Mouse (Mus musculus): ENCODE data around the gene Begain. TPM values are rescaled to one million over a fixed set of nuclear protein-coding genes. Genes with fewer than 3 reads are reported as not detected.

Gene Begain
- polyA plus RNA-seq (2014; fragmentation: Nextera tagmentation; extraction: Ambion mirVana) = 38.1 and 44.4 TPM in 2 replicates

DNA sequence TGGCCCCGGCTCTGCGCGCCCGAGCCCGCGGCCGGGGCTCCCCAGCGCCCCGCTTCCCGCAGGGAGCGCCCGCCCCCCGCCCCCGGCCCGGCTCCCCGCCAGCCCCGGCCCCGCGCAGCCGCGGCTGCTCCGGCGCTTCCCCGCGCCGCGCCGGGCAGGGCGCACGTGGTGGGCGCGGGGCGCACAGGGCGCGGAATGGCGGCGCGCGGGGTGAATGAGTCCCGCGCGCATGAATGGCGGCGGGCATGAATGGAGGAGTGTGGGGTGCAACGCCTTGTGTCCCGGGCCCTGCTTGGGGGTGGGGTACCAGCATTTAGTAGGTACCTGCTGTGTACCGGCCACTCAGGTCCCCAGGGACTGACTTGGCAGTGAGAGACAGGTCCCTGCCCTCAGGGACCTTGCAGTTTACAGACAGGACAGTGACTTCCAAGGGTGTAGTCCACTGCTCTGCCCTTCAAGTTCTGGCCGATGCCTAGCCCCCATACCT, at the start of gene Begain:
Gene Begain (minus strand): TSS at position 51 of the 487 bp plus-strand sequence.
- ATAC-seq (ENCODE audit: low FRiP score) = peak; percentile 69
- no peaks in the 10 kb centered on the region for H3K9me3 ChIP-seq (ENCODE audit: control insufficient read depth, low read length)
- peak; percentile 43 for DNase-seq (ENCODE audit: low spot score)

DNA sequence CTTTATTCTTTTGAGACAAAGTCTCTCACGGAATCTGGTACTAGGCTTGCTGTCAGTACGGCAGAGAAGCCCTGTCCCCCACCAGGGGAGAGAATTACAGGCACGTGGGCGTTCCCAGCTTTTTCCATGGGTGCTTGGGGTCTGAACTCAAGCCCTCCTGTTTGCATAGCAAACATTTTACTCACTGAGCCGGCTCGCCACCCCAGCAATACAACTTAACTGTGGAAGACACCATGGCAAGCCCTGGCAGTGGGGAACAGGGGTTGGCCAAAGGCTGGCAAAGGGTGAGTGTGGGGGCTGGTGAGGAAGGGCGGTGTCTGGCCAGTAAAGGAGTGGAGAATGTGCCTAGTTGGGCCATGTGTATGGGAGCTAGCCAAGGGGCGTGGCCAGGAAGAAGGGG, 47.7 kb upstream of the Begain start:
- Histone ChIP-seq H3K36me3 (replicated peaks; ENCODE audit: control insufficient read depth, insufficient read depth) (no peaks in the 10 kb centered on the region), H3K4me3 (replicated peaks; ENCODE audit: low read length) (no peak overlapping the region), H3K9ac (no peak overlapping the region), H3K4me1 (replicated peaks; ENCODE audit: control insufficient read depth, insufficient read depth, low read length) (peaks cover 13% of the 10 kb centered on the region; the same call in 1 of the 2 replicates), H3K9me3 (ENCODE audit: control insufficient read depth, low read length) (no peaks in the 10 kb centered on the region), H3K4me2 (replicated peaks) (no peak overlapping the region), H3K27ac (no peak overlapping the region), H3K27me3 (ENCODE audit: control insufficient read depth, insufficient read depth, low read length) (no peaks in the 10 kb centered on the region)
- ATAC-seq (ENCODE audit: low FRiP score) = no peak
- 73% methylated on average over 8 of the region's 8 CpGs for WGBS
- DNase-seq (ENCODE audit: low spot score) = no peak

More for the DNA sequence above, at the start of gene Begain:
- H3K27ac ChIP-seq = peak within 1 kb of the TSS; percentile 67
- peak within 1 kb of the TSS; percentile 42 for H3K4me3 ChIP-seq (replicated peaks; ENCODE audit: low read length)
- H3K27me3 ChIP-seq (ENCODE audit: control insufficient read depth, insufficient read depth, low read length) = no peaks in the 10 kb centered on the region
- peak within 1 kb of the TSS; percentile 82 for H3K9ac ChIP-seq
- H3K4me2 ChIP-seq (replicated peaks) = peak within 1 kb of the TSS; percentile 64
- H3K4me1 ChIP-seq (replicated peaks; ENCODE audit: control insufficient read depth, insufficient read depth, low read length) = peaks cover 16% of the 10 kb centered on the region
- no peaks in the 10 kb centered on the region for H3K36me3 ChIP-seq (replicated peaks; ENCODE audit: control insufficient read depth, insufficient read depth)
- 1% methylated on average over 30 of the region's 48 CpGs for WGBS

DNA sequence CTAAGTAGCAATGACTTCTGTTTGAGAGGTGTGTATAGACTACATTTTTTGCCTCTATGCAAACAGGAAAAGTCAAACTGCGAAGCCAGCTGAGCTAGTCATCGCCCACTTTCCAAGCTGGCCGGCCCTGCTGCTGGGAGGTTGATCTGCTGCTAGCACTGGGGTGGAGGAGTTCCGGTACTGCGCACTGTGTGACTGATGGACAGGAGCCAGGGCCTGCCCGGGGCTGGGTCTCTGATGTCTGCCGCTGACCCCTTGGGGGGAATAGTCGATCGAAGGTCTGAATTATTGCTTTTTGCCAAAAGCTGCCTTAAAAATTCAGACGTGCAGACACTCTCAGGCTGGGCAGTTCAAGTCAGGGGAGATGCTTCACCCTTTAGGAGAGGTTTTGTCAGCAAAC, 47.1 kb upstream of the Begain start:
- Histone ChIP-seq H3K9ac (no peak overlapping the region), H3K9me3 (ENCODE audit: control insufficient read depth, low read length) (no peaks in the 10 kb centered on the region), H3K27ac (no peak overlapping the region), H3K4me3 (replicated peaks; ENCODE audit: low read length) (no peak overlapping the region), H3K27me3 (ENCODE audit: control insufficient read depth, insufficient read depth, low read length) (no peaks in the 10 kb centered on the region), H3K4me2 (replicated peaks) (no peak overlapping the region), H3K4me1 (replicated peaks; ENCODE audit: control insufficient read depth, insufficient read depth, low read length) (peaks cover 13% of the 10 kb centered on the region; the same call in 1 of the 2 replicates), H3K36me3 (replicated peaks; ENCODE audit: control insufficient read depth, insufficient read depth) (no peaks in the 10 kb centered on the region)
- no peak for DNase-seq (ENCODE audit: low spot score)
- ATAC-seq (ENCODE audit: low FRiP score) = no peak
- 75% methylated on average over 10 of the region's 10 CpGs for WGBS

DNA sequence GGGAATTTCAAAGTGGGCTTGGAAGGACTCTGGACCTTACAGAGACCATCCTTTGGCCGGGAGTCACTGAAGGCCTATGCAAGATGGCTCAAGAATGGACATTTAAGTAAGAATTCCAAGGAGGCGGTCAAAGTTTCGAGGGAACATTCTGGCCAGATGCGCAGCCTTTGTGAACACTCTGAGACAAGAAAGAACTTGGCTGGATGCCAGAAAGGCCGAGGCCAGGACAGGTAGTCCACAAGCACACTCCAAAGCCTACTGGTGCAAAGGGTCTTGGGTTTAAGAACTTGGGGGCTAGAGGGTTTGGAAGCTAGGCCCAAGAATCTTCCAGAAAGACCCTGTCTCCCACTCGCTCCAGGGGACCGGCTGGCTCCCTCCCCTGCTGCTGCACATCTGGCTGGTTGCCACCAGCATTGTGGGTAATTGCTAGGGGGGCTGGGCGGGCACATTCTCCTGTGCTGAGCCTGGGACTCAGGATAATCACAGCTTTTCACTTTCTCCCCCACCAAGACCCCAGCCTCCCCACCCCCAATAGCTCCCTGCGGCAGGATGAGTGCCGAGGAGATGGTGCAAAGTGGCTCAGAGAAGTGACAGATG, 45.1 kb upstream of the Begain start:
- Histone ChIP-seq H3K27me3 (ENCODE audit: control insufficient read depth, insufficient read depth, low read length) (no peaks in the 10 kb centered on the region), H3K36me3 (replicated peaks; ENCODE audit: control insufficient read depth, insufficient read depth) (no peaks in the 10 kb centered on the region), H3K4me2 (replicated peaks) (no peak overlapping the region), H3K4me3 (replicated peaks; ENCODE audit: low read length) (no peak overlapping the region), H3K27ac (no peak overlapping the region), H3K9ac (no peak overlapping the region), H3K4me1 (replicated peaks; ENCODE audit: control insufficient read depth, insufficient read depth, low read length) (peaks cover 13% of the 10 kb centered on the region; the same call in 1 of the 2 replicates), H3K9me3 (ENCODE audit: control insufficient read depth, low read length) (no peaks in the 10 kb centered on the region)
- DNase-seq (ENCODE audit: low spot score) (peak; percentile 28), ATAC-seq (ENCODE audit: low FRiP score) (no peak)
- 49% methylated on average over 10 of the region's 10 CpGs for WGBS

DNA sequence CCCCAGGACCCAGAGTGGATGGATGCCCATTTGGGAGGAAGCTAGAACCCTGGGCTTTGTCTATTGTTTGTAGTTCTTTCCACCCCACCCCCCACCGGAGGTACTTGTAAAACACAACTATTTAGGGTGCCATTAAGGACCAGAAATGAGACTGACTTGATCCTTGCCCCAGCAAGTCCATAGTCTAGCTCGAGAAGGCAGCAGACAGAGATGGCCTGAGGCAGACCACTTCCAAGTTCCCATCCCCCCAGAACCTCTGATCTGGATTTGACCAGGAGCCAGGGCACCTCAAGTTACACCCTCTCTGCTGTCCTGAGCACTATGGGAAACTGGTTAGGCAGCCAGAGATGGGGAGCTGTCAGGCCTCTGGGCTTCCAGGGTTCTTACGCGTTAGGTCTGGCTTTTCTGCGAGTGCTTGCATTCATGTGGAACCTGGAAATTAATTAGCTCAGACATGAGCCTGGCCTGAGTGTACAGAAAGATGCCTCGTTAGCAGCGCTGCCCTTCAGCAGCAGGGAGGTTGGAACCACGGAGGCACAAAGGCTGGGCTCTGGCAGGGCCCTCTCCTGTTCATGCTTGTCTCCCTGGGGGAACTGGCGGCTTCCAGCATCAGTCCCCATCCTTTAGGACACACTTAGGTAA, 44.5 kb upstream of the Begain start:
- H3K4me2 ChIP-seq (replicated peaks) = no peak overlapping the region
- no peak; the same call in 1 of the 2 replicates for ATAC-seq (ENCODE audit: low FRiP score)
- no peaks in the 10 kb centered on the region for H3K27me3 ChIP-seq (ENCODE audit: control insufficient read depth, insufficient read depth, low read length)
- no peak for DNase-seq (ENCODE audit: low spot score)
- H3K4me1 ChIP-seq (replicated peaks; ENCODE audit: control insufficient read depth, insufficient read depth, low read length) = peaks cover 13% of the 10 kb centered on the region; the same call in 1 of the 2 replicates
- 42% methylated on average over 9 of the region's 9 CpGs for WGBS
- no peak overlapping the region for H3K4me3 ChIP-seq (replicated peaks; ENCODE audit: low read length)
- no peaks in the 10 kb centered on the region for H3K36me3 ChIP-seq (replicated peaks; ENCODE audit: control insufficient read depth, insufficient read depth)
- H3K27ac ChIP-seq = no peak overlapping the region
- no peak overlapping the region for H3K9ac ChIP-seq
- no peaks in the 10 kb centered on the region for H3K9me3 ChIP-seq (ENCODE audit: control insufficient read depth, low read length)

DNA sequence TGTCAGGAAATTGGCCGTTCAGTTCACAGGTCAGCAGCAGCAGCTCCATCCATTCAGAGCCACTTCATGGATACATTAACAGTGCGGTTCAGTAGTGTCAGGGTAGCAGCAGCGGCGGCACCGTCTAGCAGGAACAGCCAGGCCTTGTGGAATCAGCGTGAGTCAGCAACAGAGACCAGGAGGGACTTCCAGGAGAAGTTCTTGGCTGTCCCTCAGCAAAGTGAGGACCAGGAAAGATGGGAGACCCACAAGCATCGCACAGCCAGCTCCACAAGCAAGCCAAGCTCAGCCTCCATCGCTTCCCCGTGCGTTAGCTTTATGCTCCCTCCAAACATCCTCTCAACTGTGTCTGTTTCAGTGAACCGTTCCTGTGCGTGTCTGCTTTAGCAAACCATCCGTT, 40.9 kb upstream of the Begain start:
- Histone ChIP-seq H3K9ac (no peak overlapping the region), H3K27me3 (ENCODE audit: control insufficient read depth, insufficient read depth, low read length) (no peaks in the 10 kb centered on the region), H3K4me1 (replicated peaks; ENCODE audit: control insufficient read depth, insufficient read depth, low read length) (peaks cover 13% of the 10 kb centered on the region; the same call in 1 of the 2 replicates), H3K36me3 (replicated peaks; ENCODE audit: control insufficient read depth, insufficient read depth) (no peaks in the 10 kb centered on the region), H3K4me2 (replicated peaks) (no peak overlapping the region), H3K9me3 (ENCODE audit: control insufficient read depth, low read length) (no peaks in the 10 kb centered on the region), H3K4me3 (replicated peaks; ENCODE audit: low read length) (no peak overlapping the region), H3K27ac (no peak overlapping the region)
- 94% methylated on average over 13 of the region's 13 CpGs for WGBS
- DNase-seq (ENCODE audit: low spot score) (no peak), ATAC-seq (ENCODE audit: low FRiP score) (no peak)

DNA sequence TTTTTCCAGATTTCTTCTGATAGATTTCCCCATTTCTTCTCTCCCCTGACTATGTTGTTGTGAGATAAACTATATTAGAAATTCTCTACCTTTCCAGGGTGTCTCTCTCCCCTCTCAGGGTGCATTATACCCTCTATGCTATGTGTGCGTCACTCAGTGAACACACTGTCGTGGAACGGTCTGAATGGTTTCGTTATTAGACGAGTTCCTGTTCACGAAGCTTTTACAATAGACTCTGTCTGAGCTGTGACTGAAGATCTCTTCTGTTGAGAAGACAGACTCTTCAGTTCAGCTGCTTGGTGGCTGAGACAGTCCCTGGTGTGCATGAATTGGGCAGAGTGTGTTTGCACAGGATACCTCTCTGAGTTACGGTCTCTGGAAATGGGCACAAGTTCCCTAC, 32.4 kb upstream of the Begain start:
- no peak for DNase-seq (ENCODE audit: low spot score)
- Histone ChIP-seq H3K9ac (no peak overlapping the region), H3K27ac (no peak overlapping the region), H3K27me3 (ENCODE audit: control insufficient read depth, insufficient read depth, low read length) (no peaks in the 10 kb centered on the region), H3K4me2 (replicated peaks) (no peak overlapping the region), H3K4me1 (replicated peaks; ENCODE audit: control insufficient read depth, insufficient read depth, low read length) (no peaks in the 10 kb centered on the region), H3K4me3 (replicated peaks; ENCODE audit: low read length) (no peak overlapping the region), H3K9me3 (ENCODE audit: control insufficient read depth, low read length) (no peaks in the 10 kb centered on the region), H3K36me3 (replicated peaks; ENCODE audit: control insufficient read depth, insufficient read depth) (no peaks in the 10 kb centered on the region)
- 90% methylated on average over 7 of the region's 7 CpGs for WGBS
- ATAC-seq (ENCODE audit: low FRiP score) = no peak

DNA sequence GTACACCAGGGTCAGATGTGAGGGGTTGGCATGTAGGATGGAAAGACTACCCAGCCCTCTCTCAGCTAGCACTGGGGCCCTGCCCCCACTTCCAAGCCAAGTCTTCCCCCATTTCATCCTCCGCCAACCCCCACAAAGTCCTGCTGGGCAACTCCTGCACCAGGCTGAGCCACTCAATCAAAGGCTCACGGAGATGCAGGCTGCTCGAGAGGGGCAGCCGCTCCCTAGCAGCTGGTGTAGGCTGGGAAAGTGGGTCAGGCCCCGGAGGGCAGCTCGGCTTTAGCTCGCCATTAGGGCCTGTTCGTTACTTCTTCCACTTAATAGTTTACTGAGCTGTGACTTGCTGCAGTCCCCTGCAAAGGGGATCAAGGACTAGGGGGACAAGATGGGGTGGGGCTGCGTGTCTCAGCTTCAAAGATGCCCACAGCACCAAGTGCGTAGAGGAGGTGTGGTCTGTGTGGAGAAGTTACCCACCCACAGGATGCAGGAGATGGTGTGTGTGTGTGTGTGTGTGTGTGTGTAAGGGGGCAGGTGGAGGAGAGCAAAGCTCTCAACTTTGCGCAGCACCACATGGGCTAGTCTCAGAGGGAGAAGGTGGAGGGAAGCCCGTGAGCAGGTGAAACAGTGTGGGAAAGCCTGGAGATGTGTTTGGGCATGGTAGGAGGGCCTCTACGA, 22.6 kb upstream of the Begain start:
- H3K9ac ChIP-seq = no peak overlapping the region
- H3K36me3 ChIP-seq (replicated peaks; ENCODE audit: control insufficient read depth, insufficient read depth) = no peaks in the 10 kb centered on the region
- H3K27me3 ChIP-seq (ENCODE audit: control insufficient read depth, insufficient read depth, low read length) = no peaks in the 10 kb centered on the region
- WGBS = 64% methylated on average over 13 of the region's 13 CpGs
- H3K27ac ChIP-seq = no peak overlapping the region
- H3K9me3 ChIP-seq (ENCODE audit: control insufficient read depth, low read length) = no peaks in the 10 kb centered on the region
- DNase-seq (ENCODE audit: low spot score) = no peak
- H3K4me3 ChIP-seq (replicated peaks; ENCODE audit: low read length) = no peak overlapping the region
- no peak for ATAC-seq (ENCODE audit: low FRiP score)
- H3K4me1 ChIP-seq (replicated peaks; ENCODE audit: control insufficient read depth, insufficient read depth, low read length) = peaks cover 1% of the 10 kb centered on the region; the same call in 1 of the 2 replicates
- no peak overlapping the region for H3K4me2 ChIP-seq (replicated peaks)

DNA sequence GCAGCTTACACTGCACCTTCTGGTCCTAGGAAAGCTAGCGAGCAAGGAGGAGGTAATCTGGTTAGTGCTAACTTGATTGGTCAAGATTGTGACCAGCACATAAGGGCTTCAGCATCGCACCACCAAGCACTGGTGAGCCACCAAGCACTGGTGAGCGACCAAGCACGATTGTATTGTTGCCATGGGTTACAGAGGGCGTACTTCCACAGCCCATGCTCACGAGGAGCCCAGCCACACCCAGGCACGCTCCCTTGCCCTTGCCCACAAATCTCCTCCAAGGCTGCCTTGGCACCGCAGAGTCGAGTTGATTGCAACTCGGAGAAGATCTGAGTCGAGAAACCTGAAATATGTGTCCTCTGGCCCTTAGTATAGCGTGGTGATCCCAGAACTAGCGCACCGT, 22.0 kb upstream of the Begain start:
- Histone ChIP-seq H3K4me2 (replicated peaks) (no peak overlapping the region), H3K9me3 (ENCODE audit: control insufficient read depth, low read length) (no peaks in the 10 kb centered on the region), H3K27me3 (ENCODE audit: control insufficient read depth, insufficient read depth, low read length) (no peaks in the 10 kb centered on the region), H3K36me3 (replicated peaks; ENCODE audit: control insufficient read depth, insufficient read depth) (no peaks in the 10 kb centered on the region), H3K27ac (no peak overlapping the region), H3K9ac (no peak overlapping the region), H3K4me1 (replicated peaks; ENCODE audit: control insufficient read depth, insufficient read depth, low read length) (peaks cover 7% of the 10 kb centered on the region; the same call in 1 of the 2 replicates), H3K4me3 (replicated peaks; ENCODE audit: low read length) (no peak overlapping the region)
- 82% methylated on average over 14 of the region's 14 CpGs for WGBS
- ATAC-seq (ENCODE audit: low FRiP score) (no peak), DNase-seq (ENCODE audit: low spot score) (no peak)

Measured in hindbrain, embryonic 14.5 days (tissue).